Mouse (Mus musculus) right cerebral cortex, postnatal 14 days (tissue): ENCODE data around the gene Gm20824.
"Not testable (repeated sequence)": the region's sequence is repeated elsewhere in the genome, so short reads cannot be mapped to it uniquely, and the experiment has no call there.

ENCODE experiments used
- DNase-seq: peaks from one replicate; pipeline ENCODE4 v3.0.0; 2022

Gene Gm20824

DNA sequence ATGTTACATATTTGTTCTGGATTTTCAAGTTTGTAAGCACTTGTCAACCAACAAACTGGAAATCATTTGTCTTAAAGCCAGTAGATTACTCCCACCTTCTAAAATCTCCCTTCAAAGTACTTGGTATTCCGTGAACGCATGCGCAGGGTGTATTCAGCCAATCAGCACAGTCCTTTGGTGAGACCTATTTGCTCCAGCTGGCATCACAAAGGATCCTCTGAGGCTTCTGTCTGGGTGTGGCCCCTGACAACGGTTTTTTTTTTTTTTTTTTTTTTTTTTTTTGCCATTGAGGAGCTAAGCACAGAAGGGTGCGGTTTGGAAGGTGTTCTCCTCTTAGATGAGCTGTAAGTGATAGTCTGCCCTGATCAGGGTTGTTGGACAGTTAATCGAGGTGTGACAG, at the start of gene Gm20824:
Gene Gm20824 (plus strand): TSS at position 301 of the 400 bp plus-strand sequence.
- DNase-seq, result not testable (repeated sequence)
